8 mouse cellular contexts compared by ENCODE assay signal in the genomic region with DNA sequence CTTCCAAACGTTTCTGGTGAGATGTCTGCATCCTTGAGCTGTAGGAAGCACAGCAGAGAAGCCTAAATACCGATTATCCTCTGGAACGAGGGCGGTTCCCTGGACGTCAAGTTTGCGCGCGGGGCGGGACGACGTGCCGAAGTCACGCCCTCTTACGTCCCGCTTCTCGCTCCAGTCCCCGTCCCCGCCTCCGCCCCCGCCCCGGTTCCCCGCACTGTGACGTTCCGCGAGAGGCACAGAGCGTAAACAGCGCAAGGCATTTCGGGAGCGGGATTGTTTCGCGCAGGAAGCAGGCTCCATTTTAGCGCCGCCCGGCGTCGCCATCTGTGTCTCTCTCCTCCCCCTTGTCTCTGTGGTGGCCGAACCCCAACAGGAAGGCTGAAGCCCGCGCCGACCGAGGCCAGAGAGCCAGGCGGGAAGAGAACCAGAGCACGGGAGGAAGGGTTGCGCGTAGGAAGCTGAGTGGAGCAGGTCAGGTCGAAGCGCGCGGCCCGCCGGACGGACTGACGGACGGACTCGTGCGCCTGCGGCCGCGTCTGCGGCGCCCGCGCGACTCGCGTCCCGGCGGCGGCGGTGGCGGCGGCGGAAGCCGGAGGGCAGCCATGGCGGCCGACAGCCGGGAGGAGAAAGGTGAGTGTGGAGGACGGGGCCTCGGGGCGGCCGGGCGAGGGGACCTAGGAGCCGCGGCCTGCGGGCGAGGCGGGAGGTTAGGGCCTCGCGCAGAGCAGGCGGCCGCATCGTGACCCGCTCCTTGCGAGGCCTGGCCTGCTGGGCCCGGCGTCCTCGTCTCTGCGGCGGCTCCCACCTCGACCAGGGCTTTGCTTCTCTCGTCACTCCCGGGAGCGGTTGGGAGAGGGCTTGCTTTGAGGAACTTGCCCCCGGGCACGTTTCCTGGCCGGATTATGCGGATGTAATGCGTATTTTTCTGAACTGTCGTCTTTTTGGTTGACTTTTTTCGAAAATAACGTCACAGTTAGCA. TPM values are rescaled to one million over a fixed set of nuclear protein-coding genes. Genes with fewer than 3 reads are reported as not detected.
DNase-seq lines count a peak whose midpoint lies in the region; ATAC-seq lines count a peak whose summit lies in the region.

A gene (plus strand): TSS at position 260 of the 979 bp plus-strand sequence.

- ATAC-seq in inflammation-experienced regulatory T-cells, adult 6 months, result peak; percentile 90
- peak; percentile 98 for ATAC-seq in megakaryocyte-erythroid progenitor cell, adult 5-6 weeks (replicated peaks; ENCODE audit: low FRiP score, low TSS enrichment, poor library complexity, severe bottlenecking)

- intact Hi-C loops in gastrocnemius, postnatal 14 days (cut with DNase I; ENCODE audit: low total_unique reads), result no loop called here
- intact Hi-C loops in left cerebral cortex, postnatal 10 days (cut with DNase I), result loop anchor here (10.0 kb wide), 1 partner anchor 609 kb away; a partner anchor contains a TSS

- DNase-seq in adrenal gland, adult (ENCODE audit: inconsistent age in 2 of 2, low spot score in 1 of 2), result peak; percentile 94 to 98
- peak; percentile 95 for DNase-seq in embryo, embryonic 10.5 days (ENCODE audit: low spot score)
- DNase-seq in gastrocnemius, postnatal 14 days, result peak; percentile 94
- peak; percentile 92 to 97 for DNase-seq in left cerebral cortex, postnatal 10 days (ENCODE audit: extremely low spot score in 1 of 2, low spot score in 2 of 2)
- DNase-seq in right cerebral cortex, postnatal 25 days, result peak; percentile 95
- peak; percentile 87 to 91 for DNase-seq in urinary bladder, postnatal 4 days (ENCODE audit: low spot score in 2 of 2)

RNA-seq across cellular contexts. Expression of the gene that starts here (rescaled TPM):
- 10 to 100 TPM; 22.6 to 24.9 TPM for total RNA-seq in gastrocnemius, postnatal 14 days (2021)
- 10 to 100 TPM; 55.4 to 93.3 (median 82.2) TPM for polyA plus RNA-seq in inflammation-experienced regulatory T-cells, adult 6 months (2017; shearing (Covaris generic))
- total RNA-seq in left cerebral cortex, postnatal 10 days (2021), result 10 to 100 TPM; 45.4 to 48.0 TPM
- 82.5 and 97.7 TPM in 2 replicates for total RNA-seq in megakaryocyte-erythroid progenitor cell, adult 5-6 weeks (2014; fragmentation: Nextera tagmentation)
- total RNA-seq in megakaryocyte-erythroid progenitor cell, adult 5-6 weeks (2017), result 134 and 171 TPM in 2 replicates

Comparison
In these comparisons a context has a peak if more than half of its experiments do, and no peak if none do; other contexts are left out.
1. Peak in every context shown above with its lines: DNase-seq and ATAC-seq.